In the genomic region with DNA sequence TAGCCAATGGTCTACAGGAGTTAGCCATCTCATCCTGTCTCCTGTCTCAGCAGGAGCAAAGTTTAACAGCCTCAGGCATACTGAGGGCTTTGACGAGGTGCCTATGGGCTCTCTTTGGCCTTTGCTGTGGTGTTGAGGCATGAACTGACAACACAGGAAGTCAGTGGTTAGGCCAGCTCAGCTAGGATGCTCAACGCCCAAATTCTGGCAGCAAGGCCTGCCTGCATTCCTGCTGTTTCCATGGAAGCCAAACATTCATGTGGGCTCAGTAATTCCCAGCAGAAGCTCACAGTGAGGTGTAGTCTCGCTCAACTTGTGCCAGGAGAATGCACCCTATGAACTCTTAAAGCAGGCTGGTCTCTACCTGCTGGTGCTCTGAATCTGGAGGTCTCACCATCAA, we compare ENCODE assay signal across 11 mouse cellular contexts. TPM values are rescaled to one million over a fixed set of nuclear protein-coding genes. Genes with fewer than 3 reads are reported as not detected.
A peak's percentile ranks its signal among the peaks of the same experiment; 100 is the strongest.
DNase-seq lines count a peak whose midpoint lies in the region; ATAC-seq lines count a peak whose summit lies in the region.
"Had no signal": no experiment of that assay in that cellular context is flagged by ENCODE, and none has a peak within 500 bp of the region (broad histone marks: within the 10 kb centered on the region; RNA-seq: fewer than 3 reads in every experiment).

No protein-coding gene starts in this region.

- H3K27ac ChIP-seq in forebrain, embryonic 14.5 days (ENCODE audit: low read depth, low read length): no peak overlapping the region
- H3K27ac ChIP-seq in forebrain, embryonic 10.5 days: no peak overlapping the region
- H3K27ac ChIP-seq: limb, embryonic 15.5 days had no signal

- no peaks in the 10 kb centered on the region for H3K4me1 ChIP-seq in forebrain, embryonic 14.5 days (ENCODE audit: control insufficient read depth, insufficient read depth, low read length)
- peaks cover 4% of the 10 kb centered on the region; the same call in 1 of the 2 replicates for H3K4me1 ChIP-seq in forebrain, embryonic 10.5 days

- no peaks in the 10 kb centered on the region for H3K36me3 ChIP-seq in forebrain, embryonic 14.5 days (ENCODE audit: control insufficient read depth, insufficient read depth, low read length)
- no peaks in the 10 kb centered on the region for H3K36me3 ChIP-seq in forebrain, embryonic 10.5 days (replicated peaks)
- H3K36me3 ChIP-seq: limb, embryonic 15.5 days had no signal

- peak; percentile 10 for DNase-seq in forebrain, embryonic 14.5 days (ENCODE audit: low spot score)
- DNase-seq in forebrain, embryonic 10.5 days (ENCODE audit: extremely low spot score, low spot score): no peak
- peak; percentile 26 for DNase-seq in layer of hippocampus, adult 11-12 months (ENCODE audit: low spot score)
- DNase-seq in layer of hippocampus, adult 9-10 months (ENCODE audit: low spot score): no peak
- DNase-seq in 3T3-L1 (ENCODE audit: low read depth, low spot score): peak; percentile 97
- DNase-seq in fibroblast of lung, adult 2 months (ENCODE audit: low read depth): peak; percentile 91
- no peak for DNase-seq in urinary bladder, postnatal 14 days (ENCODE audit: low spot score)
- no peak for DNase-seq in ovary, postnatal 14 days (ENCODE audit: low spot score)
- DNase-seq: adrenal gland, postnatal 25 days had no signal

- WGBS in forebrain, embryonic 14.5 days: 43% methylated on average over 3 of the region's 3 CpGs
- 58% methylated on average over 3 of the region's 3 CpGs for WGBS in forebrain, embryonic 10.5 days

- no peak overlapping the region for H3K4me3 ChIP-seq in forebrain, embryonic 14.5 days (ENCODE audit: low read depth, low read length)
- no peak overlapping the region for H3K4me3 ChIP-seq in forebrain, embryonic 10.5 days
- H3K4me3 ChIP-seq: limb, embryonic 15.5 days had no signal

- no peak overlapping the region for H3K4me2 ChIP-seq in forebrain, embryonic 14.5 days (ENCODE audit: low read length)
- H3K4me2 ChIP-seq: limb, embryonic 15.5 days had no signal

- H3K9me3 ChIP-seq in forebrain, embryonic 14.5 days (replicated peaks; ENCODE audit: control insufficient read depth, low read length): no peaks in the 10 kb centered on the region
- H3K9me3 ChIP-seq in forebrain, embryonic 10.5 days: no peaks in the 10 kb centered on the region
- H3K9me3 ChIP-seq: limb, embryonic 15.5 days had no signal

- H3K9ac ChIP-seq in forebrain, embryonic 14.5 days (ENCODE audit: low read length): no peak overlapping the region
- H3K9ac ChIP-seq: limb, embryonic 15.5 days had no signal

- no peak for ATAC-seq in forebrain, embryonic 14.5 days

- H3K27me3 ChIP-seq in forebrain, embryonic 14.5 days (replicated peaks; ENCODE audit: control insufficient read depth, insufficient read depth, low read length): no peaks in the 10 kb centered on the region
- H3K27me3 ChIP-seq in forebrain, embryonic 10.5 days (ENCODE audit: poor library complexity, severe bottlenecking): no peaks in the 10 kb centered on the region
- H3K27me3 ChIP-seq: CH12.LX; limb, embryonic 15.5 days had no signal

RNA-seq across cellular contexts. Expression of a gene that starts 43.1 kb away (rescaled TPM):
- polyA plus RNA-seq in forebrain, embryonic 14.5 days (2014; fragmentation: Nextera tagmentation; extraction: Ambion mirVana): 38.4 TPM in 2 replicates
- 16.3 and 18.5 TPM in 2 replicates for polyA plus RNA-seq in forebrain, embryonic 10.5 days (2016; fragmentation: Nextera tagmentation; extraction: Ambion mirVana)

RNA-seq across cellular contexts. Expression of a gene that starts 43.4 kb away (rescaled TPM):
- 2.4 and 3.8 TPM in 2 replicates for polyA plus RNA-seq in forebrain, embryonic 14.5 days (2014; fragmentation: Nextera tagmentation; extraction: Ambion mirVana)
- 5.0 and 6.0 TPM in 2 replicates for polyA plus RNA-seq in forebrain, embryonic 10.5 days (2016; fragmentation: Nextera tagmentation; extraction: Ambion mirVana)

Comparison
In these comparisons a context has a peak if more than half of its experiments do, and no peak if none do; other contexts are left out.
1. DNase-seq: peak in forebrain, embryonic 14.5 days (single experiment), layer of hippocampus, adult 11-12 months (single experiment), 3T3-L1 (single experiment) and fibroblast of lung, adult 2 months (single experiment); none in forebrain, embryonic 10.5 days (single experiment), layer of hippocampus, adult 9-10 months (single experiment), urinary bladder, postnatal 14 days (single experiment) and ovary, postnatal 14 days (single experiment).